Mouse (Mus musculus): Measurements from ENCODE around the gene Lrba. TPM values are rescaled to one million over a fixed set of nuclear protein-coding genes. Genes with fewer than 3 reads are reported as not detected.

Gene Lrba
- polyA plus RNA-seq, 1 experiment from 2014 or later: 2.6 TPM

- DNase-seq (ENCODE audit: low spot score): no peak
- no peak overlapping the region for H3K27ac ChIP-seq (replicated peaks)
- WGBS: 79% methylated on average over 4 of the region's 4 CpGs
- no peaks in the 10 kb centered on the region for H3K27me3 ChIP-seq (ENCODE audit: control insufficient read depth, insufficient read depth, low read length)
- H3K9ac ChIP-seq (ENCODE audit: low read length): no peak overlapping the region
- H3K4me1 ChIP-seq (replicated peaks; ENCODE audit: control insufficient read depth, insufficient read depth): no peaks in the 10 kb centered on the region
- H3K36me3 ChIP-seq (ENCODE audit: control insufficient read depth, insufficient read depth, low read length): no peaks in the 10 kb centered on the region
- no peak for ATAC-seq (ENCODE audit: low FRiP score, low TSS enrichment)
- TF ChIP-seq CTCF (IDR thresholded peaks at IDR 0.05; ENCODE audit: low read depth): no peak
- no peak for TF ChIP-seq EP300 (optimal IDR thresholded peaks at IDR 0.05)
- no peak overlapping the region for H3K4me2 ChIP-seq (replicated peaks; ENCODE audit: low read depth)
- H3K4me3 ChIP-seq (ENCODE audit: low read depth, low read length): no peak overlapping the region
- H3K9me3 ChIP-seq (ENCODE audit: control insufficient read depth, low read length): no peaks in the 10 kb centered on the region
Observed at GRCm38 (mm10) chr3:86559635-86560034, 335.2 kb downstream of the Lrba start.

- Histone ChIP-seq H3K9me3 (ENCODE audit: control insufficient read depth, low read length) (no peaks in the 10 kb centered on the region), H3K27me3 (ENCODE audit: control insufficient read depth, insufficient read depth, low read length) (no peaks in the 10 kb centered on the region), H3K4me2 (replicated peaks; ENCODE audit: low read depth) (no peak overlapping the region), H3K9ac (ENCODE audit: low read length) (no peak overlapping the region), H3K27ac (replicated peaks) (no peak overlapping the region), H3K36me3 (ENCODE audit: control insufficient read depth, insufficient read depth, low read length) (no peaks in the 10 kb centered on the region), H3K4me1 (replicated peaks; ENCODE audit: control insufficient read depth, insufficient read depth) (no peaks in the 10 kb centered on the region), H3K4me3 (ENCODE audit: low read depth, low read length) (no peak overlapping the region)
- DNase-seq (ENCODE audit: low spot score): no peak
- WGBS: 60% methylated on average over 4 of the region's 4 CpGs
- no peak for TF ChIP-seq EP300 (optimal IDR thresholded peaks at IDR 0.05)
- TF ChIP-seq CTCF (IDR thresholded peaks at IDR 0.05; ENCODE audit: low read depth): no peak
- ATAC-seq (ENCODE audit: low FRiP score, low TSS enrichment): 0 out of 2 replicates have a peak, but pooled peaks have one; percentile 32
Observed at GRCm38 (mm10) chr3:86560281-86561022, 336.0 kb downstream of the Lrba start.

- no peak overlapping the region for H3K27ac ChIP-seq (replicated peaks)
- no peak overlapping the region for H3K9ac ChIP-seq (ENCODE audit: low read length)
- ATAC-seq (ENCODE audit: low FRiP score, low TSS enrichment) (no peak), DNase-seq (ENCODE audit: low spot score) (no peak)
- no peak for TF ChIP-seq EP300 (optimal IDR thresholded peaks at IDR 0.05)
- no peak for TF ChIP-seq CTCF (IDR thresholded peaks at IDR 0.05; ENCODE audit: low read depth)
- H3K9me3 ChIP-seq (ENCODE audit: control insufficient read depth, low read length): no peaks in the 10 kb centered on the region
- no peaks in the 10 kb centered on the region for H3K27me3 ChIP-seq (ENCODE audit: control insufficient read depth, insufficient read depth, low read length)
- no peaks in the 10 kb centered on the region for H3K36me3 ChIP-seq (ENCODE audit: control insufficient read depth, insufficient read depth, low read length)
- no peak overlapping the region for H3K4me3 ChIP-seq (ENCODE audit: low read depth, low read length)
- no peak overlapping the region for H3K4me2 ChIP-seq (replicated peaks; ENCODE audit: low read depth)
- 73% methylated on average over 1 of the region's 1 CpGs for WGBS
- no peaks in the 10 kb centered on the region for H3K4me1 ChIP-seq (replicated peaks; ENCODE audit: control insufficient read depth, insufficient read depth)
Observed at GRCm38 (mm10) chr3:86561023-86561344, 336.5 kb downstream of the Lrba start.

GRCm38 (mm10) chr3:86561396-86561795 lies 336.9 kb downstream of the Lrba start:
- ATAC-seq (ENCODE audit: low FRiP score, low TSS enrichment) (no peak), DNase-seq (ENCODE audit: low spot score) (no peak)
- Histone ChIP-seq H3K36me3 (ENCODE audit: control insufficient read depth, insufficient read depth, low read length) (no peaks in the 10 kb centered on the region), H3K9me3 (ENCODE audit: control insufficient read depth, low read length) (no peaks in the 10 kb centered on the region), H3K27me3 (ENCODE audit: control insufficient read depth, insufficient read depth, low read length) (no peaks in the 10 kb centered on the region), H3K4me3 (ENCODE audit: low read depth, low read length) (no peak overlapping the region), H3K27ac (replicated peaks) (no peak overlapping the region), H3K9ac (ENCODE audit: low read length) (no peak overlapping the region), H3K4me2 (replicated peaks; ENCODE audit: low read depth) (no peak overlapping the region), H3K4me1 (replicated peaks; ENCODE audit: control insufficient read depth, insufficient read depth) (no peaks in the 10 kb centered on the region)
- WGBS: 90% methylated on average over 1 of the region's 1 CpGs
- TF ChIP-seq CTCF (IDR thresholded peaks at IDR 0.05; ENCODE audit: low read depth): no peak
- no peak for TF ChIP-seq EP300 (optimal IDR thresholded peaks at IDR 0.05)

GRCm38 (mm10) chr3:86567312-86567711 lies 342.8 kb downstream of the Lrba start:
- no peak overlapping the region for H3K9ac ChIP-seq (ENCODE audit: low read length)
- no peak overlapping the region for H3K27ac ChIP-seq (replicated peaks)
- no peak overlapping the region for H3K4me2 ChIP-seq (replicated peaks; ENCODE audit: low read depth)
- no peaks in the 10 kb centered on the region for H3K9me3 ChIP-seq (ENCODE audit: control insufficient read depth, low read length)
- TF ChIP-seq EP300 (optimal IDR thresholded peaks at IDR 0.05): no peak
- TF ChIP-seq CTCF (IDR thresholded peaks at IDR 0.05; ENCODE audit: low read depth): no peak
- DNase-seq (ENCODE audit: low spot score) (no peak), ATAC-seq (ENCODE audit: low FRiP score, low TSS enrichment) (no peak)
- H3K36me3 ChIP-seq (ENCODE audit: control insufficient read depth, insufficient read depth, low read length): no peaks in the 10 kb centered on the region
- H3K27me3 ChIP-seq (ENCODE audit: control insufficient read depth, insufficient read depth, low read length): no peaks in the 10 kb centered on the region
- no peaks in the 10 kb centered on the region for H3K4me1 ChIP-seq (replicated peaks; ENCODE audit: control insufficient read depth, insufficient read depth)
- no peak overlapping the region for H3K4me3 ChIP-seq (ENCODE audit: low read depth, low read length)
- 73% methylated on average over 4 of the region's 4 CpGs for WGBS

- Histone ChIP-seq H3K27me3 (ENCODE audit: control insufficient read depth, insufficient read depth, low read length) (no peaks in the 10 kb centered on the region), H3K9ac (ENCODE audit: low read length) (no peak overlapping the region), H3K4me2 (replicated peaks; ENCODE audit: low read depth) (no peak overlapping the region), H3K4me1 (replicated peaks; ENCODE audit: control insufficient read depth, insufficient read depth) (no peaks in the 10 kb centered on the region), H3K9me3 (ENCODE audit: control insufficient read depth, low read length) (no peaks in the 10 kb centered on the region), H3K27ac (replicated peaks) (no peak overlapping the region), H3K36me3 (ENCODE audit: control insufficient read depth, insufficient read depth, low read length) (no peaks in the 10 kb centered on the region), H3K4me3 (ENCODE audit: low read depth, low read length) (no peak overlapping the region)
- no peak for DNase-seq (ENCODE audit: low spot score)
- ATAC-seq (ENCODE audit: low FRiP score, low TSS enrichment): no peak
- 39% methylated on average over 4 of the region's 4 CpGs for WGBS
- TF ChIP-seq EP300 (optimal IDR thresholded peaks at IDR 0.05) (no peak), CTCF (IDR thresholded peaks at IDR 0.05; ENCODE audit: low read depth) (no peak)
Observed at GRCm38 (mm10) chr3:86571518-86571917, 347.0 kb downstream of the Lrba start.
